Mouse (Mus musculus): Measurements from ENCODE around the gene Rcn3.

DNA sequence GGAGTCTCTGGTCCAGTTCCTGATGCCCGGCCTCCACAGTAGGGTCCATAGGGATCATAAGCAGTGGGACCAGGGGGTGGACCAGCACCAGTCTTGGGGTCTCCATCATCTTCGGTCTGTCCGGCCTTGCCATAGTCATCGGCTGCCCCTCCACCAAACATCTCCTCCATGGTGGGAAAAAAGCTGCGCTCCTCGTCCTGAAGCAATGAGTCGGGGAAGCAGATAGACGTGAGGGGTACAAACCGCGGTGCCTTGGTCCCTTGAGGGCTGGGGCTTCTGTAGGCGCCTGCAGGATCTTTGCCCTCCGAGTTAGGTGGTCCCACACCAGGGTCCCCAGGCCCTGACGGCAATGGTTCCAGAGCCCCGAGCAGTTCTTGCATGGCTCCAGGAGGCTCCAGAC is 44.5 kb downstream of the Rcn3 start:
- no peak for TF ChIP-seq POLR2A (IDR thresholded peaks at IDR 0.05; ENCODE audit: control insufficient read depth, low read depth, low read length)
- TF ChIP-seq CTCF (IDR thresholded peaks at IDR 0.05; ENCODE audit: control insufficient read depth, insufficient read depth, insufficient replicate concordance, low read depth, low read length), result no peak

Data from testis, adult 2 months (tissue).